14 mouse cellular contexts compared by ENCODE assay signal in genomic region chr12:110429340-110429973, GRCm38 (mm10). TPM values are rescaled to one million over a fixed set of nuclear protein-coding genes. Genes with fewer than 3 reads are reported as not detected.
A peak's percentile ranks its signal among the peaks of the same experiment; 100 is the strongest.
DNase-seq lines count a peak whose midpoint lies in the region; ATAC-seq lines count a peak whose summit lies in the region.
"Had no signal": no experiment of that assay in that cellular context is flagged by ENCODE, and none has a peak within 500 bp of the region (broad histone marks: within the 10 kb centered on the region; RNA-seq: fewer than 3 reads in every experiment).

No protein-coding gene starts in this region.

- peak; percentile 75; the same call in 1 of the 2 replicates for ATAC-seq in frontal cortex, adult (ENCODE audit: low TSS enrichment)
- ATAC-seq: Patski had no signal

- no peak for DNase-seq in frontal cortex, postnatal 14 days (ENCODE audit: low spot score in 2 of 2)
- DNase-seq in 3134 (ENCODE audit: extremely low read depth, insufficient read length, low spot score) (peak; percentile 37), R1 (ENCODE audit: low read depth, low spot score) (peak; percentile 87)
- DNase-seq in induced T-regulatory cell, adult 2 months (ENCODE audit: low read depth): peak; percentile 19
- DNase-seq in testis, postnatal 14 days (ENCODE audit: low spot score): no peak
- DNase-seq in frontal cortex, postnatal 25 days (ENCODE audit: low spot score in 2 of 2): no peak
- no peak for DNase-seq in adrenal gland, adult 2 months
- DNase-seq: adrenal gland, postnatal 25 days; liver, embryonic 13.5 days; lung, postnatal 10 days; right cerebral cortex, postnatal 14 days; thymus, postnatal 36 days had no signal

RNA-seq across cellular contexts. Expression of gene Ppp2r5c, which starts 17.5 kb away (rescaled TPM):
- 100 to 1,000 TPM; 112 to 118 TPM for total RNA-seq in adrenal gland, adult 2 months (2021)
- polyA plus RNA-seq in adrenal gland, adult 2 months (2012; rRNA removed): 12.8 and 14.8 TPM in 2 replicates

Comparison
In these comparisons a context has a peak if more than half of its experiments do, and no peak if none do; other contexts are left out.
1. DNase-seq: peak in 3134 (single experiment), R1 (single experiment) and induced T-regulatory cell, adult 2 months (single experiment); none in frontal cortex, postnatal 14 days (0 of 2), testis, postnatal 14 days (single experiment), frontal cortex, postnatal 25 days (0 of 2) and adrenal gland, adult 2 months (single experiment).